Mouse (Mus musculus): ENCODE measurements around the gene Tsacc.
"Not testable (repeated sequence)": the region's sequence is repeated elsewhere in the genome, so short reads cannot be mapped to it uniquely, and the experiment has no call there.

Gene Tsacc

DNA sequence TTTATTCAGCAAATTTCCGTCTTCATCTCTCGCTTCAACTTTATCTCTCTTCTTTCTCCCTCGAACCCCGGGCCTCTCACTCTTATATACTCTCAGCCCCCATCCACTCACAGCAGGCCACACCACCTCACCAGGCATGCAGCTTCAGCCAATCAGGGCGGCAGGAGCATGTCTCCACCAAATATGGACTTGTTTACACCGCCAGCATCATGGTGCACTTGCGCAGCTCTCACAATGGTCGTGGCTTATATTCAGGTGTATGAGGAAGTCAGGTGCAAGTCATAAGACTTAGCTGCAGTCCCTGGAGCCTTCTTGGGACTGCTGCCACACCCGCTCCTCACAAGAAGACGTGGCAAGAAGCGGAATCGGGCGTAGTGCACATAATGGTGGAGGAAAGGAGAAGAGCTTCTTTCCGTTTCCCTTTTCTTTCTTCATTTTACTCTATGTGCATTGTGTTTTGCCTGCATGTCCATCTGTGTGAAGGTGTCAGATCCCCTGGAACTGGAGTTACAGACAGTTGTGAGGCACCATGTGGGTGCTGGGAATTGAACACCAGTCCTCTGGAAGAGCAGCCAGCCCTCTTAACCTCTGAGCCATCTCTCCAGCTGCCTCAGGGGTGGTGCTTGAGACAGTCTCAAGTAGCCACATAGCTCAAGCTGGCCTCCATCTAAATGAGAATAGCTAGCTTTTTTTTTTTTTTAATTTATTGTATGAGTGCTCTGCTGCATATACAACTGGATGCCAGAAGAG lies 11.8 kb downstream of the Tsacc start:
- not testable (repeated sequence) for DNase-seq (ENCODE audit: low spot score in 2 of 2)

DNA sequence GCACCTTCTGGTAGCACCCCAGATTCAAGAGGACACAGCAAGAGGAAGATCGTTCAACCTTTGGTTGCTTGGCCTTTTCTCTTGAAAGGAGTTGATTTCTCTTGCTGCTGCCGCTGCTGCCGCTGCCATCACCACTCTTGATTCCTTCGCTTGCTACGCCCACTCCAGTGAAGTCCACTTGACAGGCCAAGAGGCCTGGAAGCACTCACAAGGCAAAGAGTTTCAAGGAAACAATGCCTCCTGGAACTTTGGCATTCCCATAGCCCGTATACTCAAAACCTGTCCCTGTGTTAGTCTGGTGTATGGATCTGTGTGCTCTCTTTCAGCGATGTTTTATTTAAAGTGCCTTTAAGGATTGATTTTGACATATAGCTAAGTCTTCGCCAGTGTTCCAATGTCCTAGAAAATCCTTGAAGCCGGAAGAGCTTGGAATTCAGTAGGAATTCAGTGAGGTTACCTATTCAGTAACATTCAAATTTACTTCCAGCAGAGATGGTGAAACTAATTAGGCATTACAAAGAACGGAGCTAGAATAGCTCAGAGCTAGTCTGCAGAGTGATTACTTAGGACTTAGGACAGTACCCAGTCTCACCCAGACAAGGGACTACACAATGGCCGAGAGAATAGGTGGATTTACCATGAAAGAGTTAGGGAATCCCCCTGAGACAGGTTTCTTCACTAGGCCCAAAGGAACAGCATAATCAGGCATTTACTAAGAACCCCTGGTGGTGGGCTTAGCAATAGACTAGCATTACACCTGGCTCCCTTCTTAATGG lies 15.5 kb downstream of the Tsacc start:
- DNase-seq (ENCODE audit: low spot score in 2 of 2) = not testable (repeated sequence)

DNA sequence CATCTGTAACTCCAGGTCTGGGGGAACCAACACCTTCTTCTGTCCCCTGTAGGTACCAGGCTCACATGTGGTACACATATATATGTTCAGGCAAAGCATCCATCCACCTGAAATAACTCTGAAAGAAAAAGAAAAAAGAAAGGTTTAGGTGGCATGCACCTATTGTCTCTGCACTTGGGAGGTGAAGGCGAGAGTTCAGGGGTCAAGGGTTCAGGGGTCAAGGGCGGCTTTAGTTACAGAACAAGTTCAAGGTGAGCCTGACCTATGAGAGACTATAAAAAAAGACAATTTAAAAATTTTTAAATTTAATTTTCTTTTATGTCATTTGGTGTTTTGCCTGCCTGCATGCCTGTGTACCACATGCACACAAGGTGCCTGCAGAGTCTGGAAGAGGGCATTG lies 16.8 kb downstream of the Tsacc start:
- no peak for DNase-seq (ENCODE audit: low spot score in 2 of 2)

DNA sequence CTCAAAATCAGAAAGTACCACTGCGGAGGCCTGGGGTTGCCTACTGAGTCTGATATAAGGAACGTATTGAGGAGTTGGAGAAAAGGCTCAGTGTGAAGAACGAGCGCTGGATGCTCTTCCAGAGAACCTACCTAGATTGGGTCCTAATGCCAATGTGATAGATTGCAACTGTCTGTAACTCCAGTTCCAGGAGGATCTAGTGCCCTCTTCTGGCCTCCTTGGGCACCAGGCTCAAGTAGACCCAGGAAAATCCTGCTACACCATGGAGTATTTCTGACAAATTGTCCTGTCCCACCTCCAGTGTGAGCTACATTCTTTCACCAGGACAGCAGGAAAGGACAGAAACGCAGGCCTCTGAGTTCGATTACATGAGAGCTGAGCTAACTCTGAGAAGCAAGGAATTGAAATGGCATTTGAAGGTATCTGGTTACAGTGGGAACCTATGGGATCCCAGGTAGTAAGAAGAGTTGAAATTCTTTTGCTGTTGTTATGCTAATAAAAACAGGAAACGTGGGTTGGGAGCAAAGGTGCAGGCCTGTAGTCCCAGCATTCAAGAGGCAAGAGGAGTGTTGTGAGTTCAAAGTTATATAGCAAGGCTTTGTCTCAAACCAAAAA lies 20.2 kb downstream of the Tsacc start:
- peak; percentile 31 to 40 for DNase-seq (ENCODE audit: low spot score in 2 of 2)

DNA sequence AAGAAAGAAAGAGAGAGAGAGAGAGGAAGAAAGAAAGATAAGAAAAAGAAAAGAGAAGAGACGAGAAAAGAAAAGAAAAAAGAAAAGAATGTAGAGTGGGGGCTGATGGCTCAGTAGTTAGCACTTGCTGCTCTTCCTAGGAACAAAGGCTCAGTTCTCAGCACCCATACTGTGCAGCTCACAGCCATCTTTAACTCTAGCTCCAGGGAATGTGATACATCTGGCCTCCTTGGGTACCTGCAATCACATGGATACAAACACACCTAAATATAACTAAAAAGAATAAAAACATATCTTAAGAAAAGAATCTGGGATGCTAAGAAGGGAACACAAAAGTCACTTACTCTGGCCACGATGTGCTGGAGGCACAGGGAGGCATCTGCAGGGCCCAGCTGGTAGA lies 20.7 kb downstream of the Tsacc start:
- DNase-seq (ENCODE audit: low spot score in 2 of 2) = no peak

DNA sequence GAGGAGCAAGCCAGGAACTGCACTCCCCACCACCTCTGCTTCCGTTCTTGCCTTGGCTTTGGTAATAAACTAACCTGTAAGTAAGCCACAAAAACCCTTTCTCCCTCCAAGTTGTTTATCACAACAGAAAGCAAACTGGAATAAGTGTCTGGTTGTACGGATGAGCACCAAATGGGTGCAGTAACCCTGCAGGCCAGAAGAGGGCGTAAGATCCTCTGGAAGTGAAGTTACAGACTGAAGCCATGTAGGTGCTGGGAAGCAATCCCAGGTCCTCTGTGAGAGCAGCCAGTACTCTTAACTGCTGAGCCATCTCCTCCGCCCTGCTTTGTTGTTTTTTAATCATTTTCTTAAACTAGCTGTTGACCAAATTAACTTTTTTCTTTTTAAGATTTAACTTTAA lies 22.8 kb downstream of the Tsacc start:
- DNase-seq (ENCODE audit: low spot score in 2 of 2) = no peak

DNA sequence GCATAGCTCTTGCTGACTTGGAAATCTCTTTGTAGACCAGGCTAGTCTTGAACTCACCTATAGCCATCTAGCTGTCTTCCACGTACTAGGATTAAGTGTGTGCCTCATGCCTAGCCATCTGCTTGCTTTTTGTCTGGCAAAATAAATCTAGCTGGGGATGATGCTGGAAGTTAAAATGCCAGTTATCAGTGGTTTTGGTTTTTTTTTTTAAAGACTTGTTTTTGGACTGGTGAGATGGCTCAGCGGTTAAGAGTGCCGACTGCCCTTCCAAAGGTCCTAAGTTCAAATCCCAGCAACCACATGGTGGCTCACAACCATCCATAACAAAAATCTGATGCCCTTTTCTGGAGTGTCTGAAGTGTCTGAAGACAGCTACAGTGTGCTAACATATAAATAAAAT lies 24.9 kb downstream of the Tsacc start:
- DNase-seq (ENCODE audit: low spot score in 2 of 2) = no peak

DNA sequence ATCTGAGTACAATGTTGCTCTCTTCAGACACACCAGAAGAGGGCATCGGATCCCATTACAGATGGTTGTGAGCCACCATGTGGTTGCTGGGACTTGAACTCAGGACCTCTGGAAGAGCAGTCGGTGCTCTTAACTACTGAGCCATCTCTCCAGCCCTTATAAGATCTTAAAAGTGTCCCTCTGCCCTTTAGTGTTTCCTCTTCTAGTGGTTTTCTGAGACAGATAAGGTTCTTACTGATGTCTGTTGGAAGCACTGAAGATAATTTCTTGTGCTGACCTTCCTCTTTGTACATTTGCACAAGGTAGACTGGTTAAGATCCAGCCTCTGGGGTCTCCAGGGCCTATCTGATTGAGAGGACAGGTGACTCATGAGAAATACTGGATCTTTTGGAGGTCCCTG lies 25.5 kb downstream of the Tsacc start:
- DNase-seq (ENCODE audit: low spot score in 2 of 2) = not testable (repeated sequence)

DNA sequence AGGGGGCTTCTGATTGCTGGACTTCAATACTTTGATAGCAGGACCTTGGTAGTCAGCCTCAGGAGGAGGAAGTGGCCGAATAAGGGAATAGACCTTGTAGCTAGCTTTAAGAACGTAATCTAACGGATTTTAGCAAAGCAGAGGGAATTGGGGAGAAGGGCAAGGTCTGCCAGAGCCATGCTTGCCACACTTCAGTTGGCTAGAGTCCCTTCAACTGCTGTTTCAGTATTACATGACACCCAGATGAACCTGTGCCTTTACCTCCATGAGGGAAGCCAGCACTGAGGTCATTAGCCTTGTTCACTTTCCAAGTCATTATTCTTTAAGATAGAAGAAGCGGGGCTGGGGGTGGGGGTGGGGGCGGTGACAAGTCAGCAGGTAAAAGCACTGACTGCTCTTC lies 27.8 kb downstream of the Tsacc start:
- DNase-seq (ENCODE audit: low spot score in 2 of 2) = no peak

DNA sequence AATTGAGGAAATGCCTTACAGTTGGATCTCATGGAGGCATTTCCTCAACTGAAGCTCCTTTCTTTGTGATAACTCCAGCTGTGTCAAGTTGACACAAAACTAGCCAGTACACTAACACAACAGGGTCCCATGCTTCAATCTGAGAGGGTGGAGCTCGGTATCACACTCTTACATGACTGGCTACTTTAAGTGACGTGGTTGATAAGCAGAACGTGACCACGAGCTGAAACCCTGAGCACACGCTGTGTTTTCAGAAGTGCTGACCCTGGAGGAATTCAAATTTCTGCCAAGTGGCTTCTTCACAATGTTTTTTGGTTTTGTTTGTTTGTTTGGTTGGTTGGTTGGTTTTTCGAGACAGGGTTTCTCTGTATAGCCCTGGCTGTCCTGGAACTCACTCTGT lies 28.8 kb downstream of the Tsacc start:
- not testable (repeated sequence) for DNase-seq (ENCODE audit: low spot score in 2 of 2)

DNA sequence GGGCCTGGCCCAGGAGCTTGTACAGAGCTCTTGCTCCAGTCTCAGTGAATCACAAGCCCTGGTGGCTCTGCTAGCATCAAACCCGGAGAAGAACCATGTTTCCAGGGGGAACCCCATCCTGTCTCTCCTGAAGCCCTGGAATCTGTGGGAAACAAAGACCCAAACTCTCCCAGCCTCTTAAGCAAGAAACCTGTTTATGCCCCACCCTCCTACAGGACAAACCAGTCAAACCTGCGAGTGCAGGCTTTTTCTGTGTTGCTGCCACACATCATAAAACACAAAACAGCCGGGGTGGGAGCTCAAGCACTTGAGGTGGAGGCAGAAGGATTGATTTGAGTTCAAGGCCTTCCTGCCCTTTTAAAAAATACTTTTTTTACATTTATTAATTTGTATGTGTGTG lies 34.5 kb downstream of the Tsacc start:
- DNase-seq (ENCODE audit: low spot score in 2 of 2) = no peak

DNA sequence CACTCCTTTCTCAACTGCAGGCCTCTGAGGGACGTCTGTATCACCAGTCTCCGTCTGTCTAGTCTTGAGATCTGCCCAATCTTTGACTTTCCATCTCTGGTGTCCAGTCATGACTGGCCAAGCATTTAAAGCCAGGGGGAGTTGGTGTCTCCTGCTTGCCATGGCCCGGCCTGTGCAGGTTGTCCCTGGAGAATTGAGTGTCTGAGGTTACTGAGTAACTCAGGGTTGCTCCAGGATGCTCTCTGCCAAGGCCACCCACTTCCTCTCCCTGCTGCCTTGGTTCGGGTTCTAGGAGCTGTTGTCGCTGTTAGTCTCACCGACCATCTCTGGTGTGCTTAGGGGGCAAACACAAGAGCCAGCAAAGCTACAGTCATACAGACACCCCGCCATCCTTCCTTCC lies 40.4 kb downstream of the Tsacc start:
- no peak for DNase-seq (ENCODE audit: low spot score in 2 of 2)

DNA sequence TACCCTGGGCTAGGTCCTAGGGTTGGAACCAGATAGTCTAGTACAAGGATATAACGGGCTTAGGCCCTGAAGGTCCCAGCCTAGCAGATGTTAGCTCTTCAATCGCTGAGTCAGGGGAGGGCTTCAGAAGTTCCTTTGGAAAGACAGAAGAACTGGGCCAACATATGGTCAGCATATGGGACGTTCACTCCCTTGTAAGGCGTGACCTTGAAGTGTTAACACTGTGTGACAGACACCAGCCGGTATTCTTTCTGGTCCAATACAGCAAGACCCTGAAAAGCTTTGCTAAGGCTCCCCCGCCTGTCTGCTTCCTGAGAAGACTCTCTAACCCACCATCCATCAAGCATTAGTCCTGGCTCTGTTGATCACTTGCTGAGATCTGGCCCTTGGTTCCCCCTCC lies 40.8 kb downstream of the Tsacc start:
- no peak for DNase-seq (ENCODE audit: low spot score in 2 of 2)

DNA sequence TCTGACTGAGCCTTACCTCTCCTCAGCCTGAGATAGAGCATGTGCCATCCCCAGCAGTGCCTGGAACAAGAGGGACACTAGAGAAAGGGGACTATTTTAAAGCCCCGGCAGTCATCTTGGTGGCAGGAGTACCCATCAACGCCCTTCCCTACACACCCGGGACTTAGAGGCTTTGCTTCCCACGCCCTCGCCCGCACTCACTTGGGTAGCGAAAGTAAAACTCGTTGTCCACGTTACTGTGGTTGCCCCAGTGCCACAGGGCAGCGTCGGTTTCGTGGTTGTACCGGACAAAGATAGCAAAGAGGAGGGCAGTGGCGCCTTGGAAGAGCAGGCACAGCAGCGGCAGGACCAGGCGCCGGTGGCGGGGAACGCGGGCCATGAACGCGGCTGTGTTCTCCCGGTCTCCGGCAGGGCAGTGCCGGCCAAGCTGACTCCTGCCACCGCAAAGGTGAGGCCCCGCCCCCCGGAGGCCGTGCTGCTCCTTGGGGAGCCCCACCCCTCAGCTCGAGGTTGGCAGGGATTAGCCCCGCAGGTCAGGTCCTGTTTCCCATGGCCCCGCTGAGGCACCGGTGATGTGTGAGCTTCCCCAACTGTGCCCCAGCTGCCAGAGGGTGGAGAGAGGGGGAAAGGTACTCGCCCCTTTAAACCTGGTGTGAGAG lies 42.4 kb downstream of the Tsacc start, which contains the start of gene Rhbg:
Rhbg (minus strand) TSS at position 442 of the 659 bp plus-strand sequence.
- peak in 1 of 2 experiments; percentile 6 for DNase-seq (ENCODE audit: low spot score in 2 of 2)

DNA sequence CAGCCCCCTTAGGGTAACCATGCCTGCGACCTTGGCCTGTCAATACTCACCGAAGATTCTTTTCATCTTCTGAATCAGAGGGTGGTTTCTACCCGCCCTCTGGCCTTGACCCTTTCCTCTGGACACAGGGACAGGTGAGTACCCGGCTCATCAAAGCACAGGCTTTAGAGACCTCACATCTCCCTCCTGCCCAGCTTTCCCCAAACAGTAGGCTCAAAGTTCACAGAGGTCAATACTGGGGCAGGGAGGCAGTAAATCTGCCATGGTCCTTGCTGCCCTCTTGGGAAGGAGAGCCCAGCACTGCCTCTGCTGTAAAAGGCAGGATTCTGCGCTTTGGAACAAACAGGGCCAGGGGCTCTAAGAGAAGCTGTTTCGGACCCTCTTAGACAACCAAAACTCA lies 44.1 kb downstream of the Tsacc start:
- DNase-seq (ENCODE audit: low spot score in 2 of 2) = no peak

DNA sequence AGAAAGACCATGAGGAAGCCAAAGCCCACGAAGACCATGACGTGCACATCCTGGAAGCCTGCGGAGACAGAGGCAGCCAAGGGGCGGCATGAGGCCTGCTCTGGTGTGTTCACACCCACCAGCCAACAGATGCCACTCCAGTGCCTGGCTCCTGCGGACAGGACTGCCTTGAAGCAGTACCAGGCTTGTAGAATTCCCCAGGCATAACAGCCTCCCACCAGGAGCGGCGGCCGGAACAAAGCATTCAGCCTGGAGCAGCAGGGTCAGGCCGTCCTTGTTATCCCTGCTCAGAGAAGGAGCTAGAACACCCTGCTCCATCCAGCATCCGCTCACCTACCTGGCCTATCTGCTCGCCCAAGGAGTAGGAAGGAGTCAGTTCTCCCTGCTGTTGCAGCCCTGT lies 48.4 kb downstream of the Tsacc start:
- DNase-seq (ENCODE audit: low spot score in 2 of 2) = peak in 1 of 2 experiments; percentile 7

DNA sequence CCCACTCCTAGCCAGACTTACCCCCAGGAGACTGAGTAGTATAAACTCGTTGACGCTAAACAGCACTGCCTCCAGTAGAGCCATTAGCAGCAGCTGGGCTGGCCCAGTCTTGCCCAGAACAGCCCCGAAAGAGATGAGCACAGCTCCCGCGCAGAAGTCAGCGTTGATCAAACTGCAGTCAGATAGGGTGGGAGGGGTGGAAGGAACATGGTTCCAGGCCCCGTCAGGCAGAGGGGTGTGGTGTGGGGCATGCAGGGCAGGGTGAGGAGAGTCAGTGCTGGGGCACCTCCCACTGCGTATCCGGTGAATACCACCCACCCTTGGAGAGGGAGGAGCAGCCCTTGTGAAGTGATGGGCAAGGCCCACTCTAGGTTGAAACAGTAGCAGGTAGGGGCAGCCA lies 49.1 kb downstream of the Tsacc start:
- DNase-seq (ENCODE audit: low spot score in 2 of 2) = no peak

DNA sequence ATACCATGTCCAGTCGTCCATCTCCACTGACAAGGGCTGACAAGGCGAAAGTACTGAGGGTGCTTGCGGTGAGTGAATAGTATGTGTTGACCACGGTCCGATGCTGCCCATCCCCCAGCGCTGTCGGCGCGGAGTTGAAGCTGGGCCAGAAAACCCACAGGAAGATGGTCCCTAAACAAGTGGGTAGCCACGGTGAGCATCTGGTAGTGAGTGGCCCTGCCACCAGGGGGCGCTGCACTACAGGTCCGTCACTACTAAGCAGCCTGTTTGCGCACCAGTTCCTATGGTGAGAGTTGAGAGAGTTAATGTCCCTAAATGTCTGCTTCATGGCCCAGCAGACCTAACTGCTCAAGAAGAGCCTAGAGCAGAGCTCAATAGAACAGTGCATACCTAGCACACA lies 51.0 kb downstream of the Tsacc start:
- DNase-seq (ENCODE audit: low spot score in 2 of 2) = peak; percentile 76 to 82

DNA sequence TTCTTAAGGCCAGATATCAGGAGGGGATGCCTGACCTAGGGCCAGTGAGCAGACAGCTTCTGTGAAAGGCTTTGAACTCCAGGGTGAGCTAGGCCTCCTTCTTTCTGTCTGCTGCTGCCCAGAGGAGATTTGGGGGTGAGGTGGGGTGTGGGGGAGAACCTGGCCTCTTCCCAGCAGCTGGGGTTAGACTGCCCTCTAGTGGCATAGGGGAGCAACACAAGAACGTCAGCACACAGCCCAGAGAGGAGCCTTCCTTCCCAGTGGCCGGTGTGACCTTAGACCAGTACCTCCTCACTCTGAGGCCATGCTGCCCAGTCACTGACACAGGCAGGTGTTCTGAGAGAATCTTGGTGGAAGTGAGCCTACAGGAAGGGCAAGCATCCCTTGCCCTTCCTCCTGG lies 52.7 kb downstream of the Tsacc start:
- peak in 1 of 2 experiments; percentile 69 for DNase-seq (ENCODE audit: low spot score in 2 of 2)

DNA sequence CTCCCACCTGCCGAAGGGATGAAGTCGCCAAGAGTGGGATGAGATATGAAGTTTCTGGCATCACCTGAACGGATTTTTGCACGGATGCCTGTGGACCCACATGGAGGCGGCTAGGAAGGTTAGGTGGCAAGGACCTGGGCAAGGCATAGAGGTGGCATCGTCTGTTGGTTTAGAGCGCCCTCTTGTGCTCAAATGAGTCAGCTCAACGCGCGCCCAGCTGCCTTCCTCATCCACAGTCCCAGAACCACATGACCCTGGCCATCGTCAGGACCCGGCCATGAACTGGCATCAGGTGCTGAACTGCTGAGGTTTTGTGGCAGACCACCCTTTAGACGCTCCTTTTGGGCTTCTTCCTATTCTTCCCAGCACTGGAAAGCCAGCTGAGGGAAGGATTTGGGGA lies 54.3 kb downstream of the Tsacc start:
- DNase-seq (ENCODE audit: low spot score in 2 of 2) = peak; percentile 86 to 89

DNA sequence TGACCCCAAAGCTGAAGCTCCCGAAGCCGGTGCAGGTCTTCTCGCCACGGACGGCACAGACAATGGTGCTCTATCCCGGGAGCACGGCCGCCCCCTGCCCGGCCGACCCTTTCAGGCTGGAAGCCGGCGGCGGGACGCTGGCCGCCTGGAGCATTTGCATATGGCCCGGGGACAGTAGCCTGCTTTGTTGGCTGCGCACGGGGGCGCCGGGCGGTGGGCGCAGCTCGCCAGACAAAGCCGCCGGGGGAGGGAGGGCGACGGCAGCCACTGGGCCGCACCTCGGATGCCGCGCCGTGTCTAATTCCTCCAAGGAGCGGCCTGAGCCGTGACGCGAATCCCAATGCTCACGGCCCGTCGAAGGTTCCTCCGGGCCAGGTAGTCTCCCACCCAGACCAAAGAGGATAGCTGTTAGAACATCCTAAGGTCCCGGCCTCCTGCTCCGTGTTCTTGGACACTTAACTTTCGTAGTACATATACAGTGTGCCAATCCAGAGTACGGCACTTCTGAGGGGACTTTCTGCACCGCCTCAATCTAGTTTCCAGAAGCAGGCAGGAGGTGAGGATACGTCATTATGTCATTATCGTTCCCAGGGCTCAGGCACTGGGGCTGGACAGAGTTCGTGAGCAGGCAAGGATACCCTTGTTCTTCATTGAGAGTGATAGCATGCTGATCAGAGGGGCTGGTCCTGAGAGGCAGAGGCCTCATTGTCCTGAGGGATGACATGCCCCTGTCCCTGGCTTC lies 55.6 kb downstream of the Tsacc start:
- no peak for DNase-seq (ENCODE audit: low spot score in 2 of 2)

DNA sequence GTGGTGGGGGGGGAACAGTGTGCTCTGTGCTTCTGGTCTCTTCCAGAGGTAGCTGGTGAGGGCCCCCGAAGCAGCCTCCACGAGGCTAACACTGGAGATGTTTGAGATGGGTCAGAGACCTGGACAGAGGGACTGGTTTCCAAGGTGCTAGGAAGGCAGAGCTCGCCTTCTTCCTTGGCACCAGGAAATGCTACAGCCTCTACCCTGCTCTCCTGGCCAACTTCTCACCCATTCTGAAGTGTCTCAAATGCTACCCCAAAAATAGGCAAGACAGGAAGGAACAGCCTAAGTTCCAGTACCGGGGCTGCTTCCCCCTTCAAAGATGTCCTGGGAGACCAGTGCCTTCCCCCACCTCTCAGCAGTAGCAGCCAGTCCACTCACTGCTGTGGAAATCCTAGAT lies 57.4 kb downstream of the Tsacc start:
- DNase-seq (ENCODE audit: low spot score in 2 of 2) = no peak

Measured in right cerebral cortex, adult 2 months (tissue).